Mouse (Mus musculus) central nervous system, embryonic 18 days (tissue): ENCODE data around the gene Gm8797. TPM values are rescaled to one million over a fixed set of nuclear protein-coding genes. Genes with fewer than 3 reads are reported as not detected.

ENCODE experiments used
- polyA plus RNA-seq: library from polyadenylated mRNA; depleted of rRNA; stranded (reverse); fragments of >200 nt; gene quantifications from 2 replicates; pipeline ENCODE4 v1.2.3, GENCODE M21; 2012; rRNA removed

The Gm8797 gene
- polyA plus RNA-seq = 5.1 and 5.3 TPM in 2 replicates

DNA sequence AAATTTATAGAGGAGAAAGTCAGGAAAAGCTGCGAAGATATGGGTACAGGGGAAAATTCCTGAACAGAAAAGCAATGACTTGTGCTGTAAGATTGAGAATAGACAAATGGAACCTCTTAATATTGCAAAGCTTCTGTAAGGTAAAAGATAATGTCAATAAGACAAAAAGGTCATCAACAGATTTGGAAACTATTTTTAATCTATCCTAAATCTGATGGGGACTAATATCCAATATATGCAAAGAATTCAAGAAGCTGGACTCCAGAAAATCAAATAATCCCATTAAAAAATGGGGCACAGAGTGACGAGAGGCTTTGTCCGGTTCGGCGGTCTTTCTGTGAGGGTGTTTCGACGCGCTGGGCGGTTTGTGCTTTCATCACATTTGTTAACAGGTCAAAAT lies at the start of gene Gm8797:
Gm8797 (plus strand) TSS at position 301 of the 400 bp plus-strand sequence.

